Mouse (Mus musculus) G1E (cell line): ENCODE results near the gene Zc2hc1c.

ENCODE experiments used
- CTCF ChIP-seq: IDR thresholded peaks from 2 replicates; pipeline ENCODE4 v1.5.1; 2012; ENCODE audit warnings: low read depth, low read length, inconsistent platforms, mixed read lengths
- GATA1 ChIP-seq: IDR thresholded peaks from 2 replicates; pipeline ENCODE4 v1.6.1; 2012; ENCODE audit warnings: borderline replicate concordance, low read length, inconsistent platforms, mixed read lengths

DNA sequence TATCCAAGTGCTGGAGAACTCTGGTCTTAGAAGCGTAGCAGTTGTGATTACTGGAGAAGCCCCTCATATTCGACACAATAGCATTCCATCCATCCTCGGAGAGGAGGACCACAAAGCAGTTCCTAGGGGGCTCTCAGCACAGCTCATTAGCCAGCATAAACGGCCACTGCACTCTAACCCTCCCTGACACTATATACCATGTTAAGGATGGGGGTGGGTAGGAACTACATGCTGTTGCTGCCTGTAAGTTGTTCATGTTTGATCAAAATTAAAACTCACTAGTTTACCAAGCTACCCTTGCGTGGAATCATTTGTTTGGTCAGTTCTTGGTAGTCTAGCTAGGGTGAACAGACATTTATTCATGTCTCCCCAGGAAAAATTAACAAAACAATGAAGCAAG, 12.1 kb upstream of the Zc2hc1c start:
- no peak for TF ChIP-seq CTCF
- no peak for TF ChIP-seq GATA1
